Mouse (Mus musculus): ENCODE results near the gene Lancl1.

Gene Lancl1

GRCm38 (mm10) chr1:67038246-67038987 lies at the start of gene Lancl1:
Lancl1 (minus strand) TSS chr1:67038872.
- DNase-seq, result peak; percentile 99

GRCm38 (mm10) chr1:67079146-67079545 lies 40.5 kb upstream of the Lancl1 start:
- DNase-seq, result no peak

GRCm38 (mm10) chr1:67078666-67079065 lies 40.0 kb upstream of the Lancl1 start:
- DNase-seq, result no peak

GRCm38 (mm10) chr1:67077739-67078138 lies 39.1 kb upstream of the Lancl1 start:
- peak; percentile 35 for DNase-seq

GRCm38 (mm10) chr1:67067561-67067960 lies 28.9 kb upstream of the Lancl1 start:
- DNase-seq, result peak; percentile 33

- DNase-seq, result peak; percentile 37
Measured at GRCm38 (mm10) chr1:67065347-67066270, 26.9 kb upstream of the Lancl1 start.

GRCm38 (mm10) chr1:67061456-67062085 lies 22.9 kb upstream of the Lancl1 start:
- peak; percentile 86 for DNase-seq

- DNase-seq, result peak; percentile 86
Measured at GRCm38 (mm10) chr1:67055816-67056215, 17.1 kb upstream of the Lancl1 start.

GRCm38 (mm10) chr1:67052721-67053120 lies 14.0 kb upstream of the Lancl1 start:
- no peak for DNase-seq

- DNase-seq, result no peak
Measured at GRCm38 (mm10) chr1:67049600-67049999, 10.9 kb upstream of the Lancl1 start.

GRCm38 (mm10) chr1:67048696-67049095 lies 10.0 kb upstream of the Lancl1 start:
- DNase-seq, result no peak

- DNase-seq, result peak; percentile 44
Measured at GRCm38 (mm10) chr1:67045100-67045499, 6.4 kb upstream of the Lancl1 start.

- peak; percentile 76 for DNase-seq
Measured at GRCm38 (mm10) chr1:67042583-67042982, 3.9 kb upstream of the Lancl1 start.

GRCm38 (mm10) chr1:67039083-67039482 lies 411 bp upstream of the Lancl1 start:
- peak; percentile 84 for DNase-seq

GRCm38 (mm10) chr1:67037198-67037597 lies 1.5 kb downstream of the Lancl1 start:
- DNase-seq, result peak; percentile 55

GRCm38 (mm10) chr1:67033278-67033677 lies 5.4 kb downstream of the Lancl1 start:
- no peak for DNase-seq

GRCm38 (mm10) chr1:67026927-67027511 lies 11.7 kb downstream of the Lancl1 start:
- no peak for DNase-seq

GRCm38 (mm10) chr1:67026142-67026541 lies 12.5 kb downstream of the Lancl1 start:
- DNase-seq, result peak; percentile 84

- DNase-seq, result peak; percentile 22
Measured at GRCm38 (mm10) chr1:67022767-67023166, 15.9 kb downstream of the Lancl1 start.

- peak; percentile 29 for DNase-seq
Measured at GRCm38 (mm10) chr1:67022051-67022450, 16.6 kb downstream of the Lancl1 start.

- DNase-seq, result peak; percentile 79
Measured at GRCm38 (mm10) chr1:67020637-67021161, 18.0 kb downstream of the Lancl1 start.

GRCm38 (mm10) chr1:67017101-67017870 lies 21.4 kb downstream of the Lancl1 start:
- peak; percentile 96 for DNase-seq
